Mouse (Mus musculus) midbrain, embryonic 10.5 days (tissue): ENCODE measurements around the gene Furin. TPM values are rescaled to one million over a fixed set of nuclear protein-coding genes. Genes with fewer than 3 reads are reported as not detected.

ENCODE experiments used
- DNase-seq: peaks from one replicate; pipeline ENCODE4 v3.0.0-alpha.2; 2017; ENCODE audit warnings: low spot score
- H3K27ac ChIP-seq: fragments of 300-500 bp; sonication (generic); replicated peaks from 2 replicates; pipeline ENCODE4 v1.5.1; 2016; ENCODE audit warnings: mild to moderate bottlenecking
- H3K27me3 ChIP-seq: fragments of 300-500 bp; sonication (generic); 2 replicates; pipeline ENCODE4 v1.6.1; 2016; ENCODE audit warnings: low read depth, mild to moderate bottlenecking; ENCODE audit not compliant: poor library complexity, severe bottlenecking
- H3K36me3 ChIP-seq: fragments of 300-500 bp; sonication (generic); 2 replicates; pipeline ENCODE4 v1.6.1; 2016; ENCODE audit warnings: mild to moderate bottlenecking, moderate library complexity
- H3K4me1 ChIP-seq: fragments of 300-500 bp; sonication (generic); 2 replicates; pipeline ENCODE4 v1.6.1; 2016
- H3K4me3 ChIP-seq: fragments of 300-500 bp; sonication (generic); 2 replicates; pipeline ENCODE4 v1.5.1; 2016; ENCODE audit warnings: mild to moderate bottlenecking, moderate library complexity
- H3K9me3 ChIP-seq: fragments of 300-500 bp; sonication (generic); replicated peaks from 2 replicates; pipeline ENCODE4 v1.6.1; 2016; ENCODE audit warnings: mild to moderate bottlenecking
- WGBS: fragments of 180-500 bp; shearing (Covaris S2); methylation state at CpG from one replicate; pipeline ENCODE4 v1.1.7; 2016; 5-methylcytosine and 5-hydroxymethylcytosine counted together
- polyA plus RNA-seq: library from polyadenylated mRNA; unstranded; fragments of >200 nt; fragmentation: Nextera tagmentation; extraction: Ambion mirVana; gene quantifications from 2 replicates; pipeline ENCODE4 v1.2.1, GENCODE M21; 2016

Furin gene
- polyA plus RNA-seq, 1 experiment from 2014 or later: 3.0 TPM

DNA sequence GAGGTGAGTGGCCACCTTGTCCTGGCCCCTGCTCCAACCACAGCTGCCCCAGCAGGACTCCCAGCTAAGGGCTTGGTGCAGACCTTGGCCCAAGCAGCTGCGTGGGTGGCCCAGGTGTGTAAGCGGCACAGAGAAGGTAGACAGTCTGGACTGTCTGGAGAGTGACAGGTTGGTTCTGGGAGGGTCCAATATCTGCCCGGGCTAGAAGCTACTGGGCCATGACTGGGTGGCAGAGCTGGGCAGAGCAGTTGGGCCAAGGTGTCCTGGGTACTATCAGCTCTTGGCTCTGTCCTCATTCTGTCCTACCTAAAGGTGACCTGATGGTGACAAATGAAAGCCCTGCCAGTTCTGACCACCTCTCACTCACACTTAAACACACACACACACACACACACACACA, 37.9 kb upstream of the Furin start:
- H3K27ac ChIP-seq: no peak overlapping the region
- peaks cover 10% of the 10 kb centered on the region; the same call in 1 of the 2 replicates for H3K27me3 ChIP-seq
- WGBS: 91% methylated on average over 3 of the region's 3 CpGs
- DNase-seq: no peak
- H3K9me3 ChIP-seq: no peaks in the 10 kb centered on the region
- no peak overlapping the region for H3K4me3 ChIP-seq
- H3K36me3 ChIP-seq: no peaks in the 10 kb centered on the region
- peaks cover 38% of the 10 kb centered on the region for H3K4me1 ChIP-seq

DNA sequence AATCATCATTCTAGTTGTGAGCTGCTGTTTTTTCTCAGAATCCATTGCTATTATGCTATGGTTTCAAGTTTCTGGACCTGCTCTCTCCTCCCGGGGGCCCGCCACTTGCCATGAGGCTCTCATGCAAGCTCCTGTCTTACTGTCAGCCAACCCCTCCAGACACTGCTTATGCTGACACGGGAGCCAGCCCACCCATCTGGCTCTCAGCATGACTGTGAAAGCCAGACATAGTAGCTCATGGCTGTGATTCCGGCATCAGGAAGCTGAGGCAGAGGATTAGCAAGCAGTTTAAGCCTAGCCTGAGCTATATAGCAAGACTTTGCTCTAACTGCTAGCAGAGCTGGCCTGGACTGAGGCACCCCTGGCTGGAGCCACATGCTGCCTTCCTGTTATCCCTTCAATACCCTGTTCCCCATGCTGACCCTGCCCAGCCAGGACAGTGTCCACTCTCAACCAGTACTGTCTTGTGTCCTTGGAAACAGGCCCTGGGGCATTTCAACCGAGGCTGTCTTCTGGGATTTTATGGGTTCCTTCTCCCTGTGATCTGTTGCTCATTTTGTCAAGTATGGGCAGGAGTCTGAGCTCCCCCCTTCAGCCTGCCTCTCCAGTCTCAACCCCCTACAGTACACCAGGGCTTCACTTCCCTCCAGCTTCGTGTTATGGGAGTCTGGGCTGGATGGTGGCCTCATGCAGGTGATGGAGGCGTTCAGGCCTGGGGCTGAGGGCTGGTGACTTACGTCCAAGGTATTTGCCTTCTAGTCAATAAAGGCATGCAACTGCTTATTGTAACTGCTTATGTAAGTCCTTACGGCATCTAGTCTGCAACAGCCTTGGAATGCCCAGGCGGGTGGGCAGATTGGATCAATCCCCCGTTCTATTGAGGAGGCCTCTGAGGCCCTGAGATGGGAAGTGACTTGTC, 37.0 kb upstream of the Furin start:
- no peak for DNase-seq
- H3K27ac ChIP-seq: no peak overlapping the region
- 64% methylated on average over 11 of the region's 11 CpGs for whole genome bisulfite sequencing
- no peaks in the 10 kb centered on the region for H3K9me3 ChIP-seq
- no peaks in the 10 kb centered on the region for H3K36me3 ChIP-seq
- H3K4me1 ChIP-seq: peaks cover 38% of the 10 kb centered on the region
- H3K4me3 ChIP-seq: no peak overlapping the region
- peaks cover 10% of the 10 kb centered on the region; the same call in 1 of the 2 replicates for H3K27me3 ChIP-seq

DNA sequence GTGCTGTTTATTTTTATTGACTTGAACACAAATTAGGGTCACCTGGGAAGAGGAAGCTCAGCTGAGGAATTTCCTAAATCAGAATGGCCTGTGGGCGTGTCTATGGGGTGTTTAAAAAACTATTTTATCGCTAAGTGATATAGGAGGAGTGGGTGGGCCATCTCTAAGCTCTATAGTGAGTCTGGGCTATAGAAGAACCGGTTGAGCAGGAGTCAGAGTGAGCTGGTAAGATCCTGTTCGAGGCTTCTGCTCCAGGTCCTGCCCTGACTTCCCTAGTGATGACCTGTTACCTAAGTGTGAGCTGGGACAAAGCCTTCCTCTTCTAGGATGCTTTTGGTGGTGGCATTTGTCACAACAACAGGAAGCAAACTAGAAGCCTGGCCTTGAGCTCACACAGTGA, 35.4 kb upstream of the Furin start:
- H3K9me3 ChIP-seq: no peaks in the 10 kb centered on the region
- no peak overlapping the region for H3K27ac ChIP-seq
- peaks cover 36% of the 10 kb centered on the region for H3K4me1 ChIP-seq
- no peak for DNase-seq
- WGBS: 72% methylated on average over 4 of the region's 4 CpGs
- peaks cover 10% of the 10 kb centered on the region; the same call in 1 of the 2 replicates for H3K27me3 ChIP-seq
- H3K36me3 ChIP-seq: no peaks in the 10 kb centered on the region
- no peak overlapping the region for H3K4me3 ChIP-seq

DNA sequence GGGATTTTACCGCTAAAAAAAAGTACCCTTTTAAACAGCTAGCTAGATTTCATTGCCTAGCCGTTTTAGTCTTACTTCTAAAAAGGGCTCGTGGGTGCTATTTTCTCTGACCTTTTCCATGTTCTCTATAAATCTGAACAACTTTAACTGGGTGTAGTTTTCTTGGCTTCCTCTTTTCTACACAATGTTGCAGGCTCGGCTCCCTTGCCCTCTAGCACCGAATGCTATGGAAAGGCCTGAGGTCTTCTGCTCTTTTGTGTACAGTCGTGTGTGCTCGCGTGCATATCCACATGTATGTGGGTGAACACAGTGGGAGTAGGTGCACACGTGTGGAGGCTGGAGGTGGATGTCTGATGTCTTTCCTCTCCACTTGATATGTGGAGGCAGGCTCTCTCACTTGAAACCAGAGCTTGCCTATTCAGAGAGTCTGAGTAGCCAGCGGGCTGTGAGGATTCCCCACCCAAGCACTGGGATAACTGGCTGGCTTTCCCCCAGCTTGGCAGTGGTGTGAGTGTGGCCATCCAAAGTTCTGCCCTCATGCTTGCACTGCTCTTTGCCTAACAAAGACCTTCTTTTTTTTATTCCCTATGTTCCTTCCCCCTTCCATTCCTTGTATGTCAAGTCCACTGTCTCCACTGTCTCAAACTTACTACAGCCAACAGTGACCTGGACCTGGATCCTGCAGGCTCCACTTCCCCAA, 34.7 kb upstream of the Furin start:
- H3K4me3 ChIP-seq: no peak overlapping the region
- H3K9me3 ChIP-seq: no peaks in the 10 kb centered on the region
- peaks cover 10% of the 10 kb centered on the region; the same call in 1 of the 2 replicates for H3K27me3 ChIP-seq
- no peaks in the 10 kb centered on the region for H3K36me3 ChIP-seq
- H3K4me1 ChIP-seq: peaks cover 33% of the 10 kb centered on the region
- WGBS: 83% methylated on average over 10 of the region's 10 CpGs
- H3K27ac ChIP-seq: no peak overlapping the region
- DNase-seq: no peak

DNA sequence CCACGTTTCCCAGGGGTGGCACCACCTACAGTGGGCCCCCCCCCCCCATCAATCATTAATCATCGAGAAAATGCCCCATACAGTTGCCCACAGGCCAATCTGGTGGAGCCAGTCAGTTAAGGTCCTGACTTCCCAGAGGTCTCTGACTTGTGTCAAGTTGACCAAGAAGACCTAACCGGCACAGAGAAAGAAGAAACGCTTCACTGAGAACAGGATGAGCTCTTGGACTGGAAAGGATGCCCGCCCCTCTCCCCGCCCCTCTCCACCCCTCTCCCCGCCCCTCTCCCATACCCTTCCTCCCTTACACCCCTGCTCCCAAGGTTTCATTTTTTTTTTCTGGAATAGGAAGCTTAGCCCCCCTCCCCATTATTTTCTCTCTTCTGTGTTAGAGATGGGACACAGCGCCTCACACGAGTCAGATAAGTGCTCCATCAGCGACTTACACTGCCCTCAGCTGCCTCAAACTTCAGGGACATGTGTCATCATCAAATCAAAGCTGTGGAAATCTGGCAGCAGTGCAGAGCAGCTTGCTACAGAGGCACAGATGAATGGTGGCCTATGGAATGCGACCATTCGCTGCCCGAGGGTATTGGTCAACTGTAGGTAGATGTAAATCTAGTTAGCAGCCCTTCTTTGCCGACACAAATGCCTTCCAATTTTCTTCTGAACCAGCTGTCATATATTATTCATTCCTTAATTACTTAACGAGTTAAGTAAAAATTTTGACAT, 34.0 kb upstream of the Furin start:
- no peaks in the 10 kb centered on the region for H3K9me3 ChIP-seq
- no peaks in the 10 kb centered on the region for H3K36me3 ChIP-seq
- WGBS: 38% methylated on average over 15 of the region's 15 CpGs
- no peak overlapping the region for H3K27ac ChIP-seq
- peaks cover 10% of the 10 kb centered on the region; the same call in 1 of the 2 replicates for H3K27me3 ChIP-seq
- H3K4me3 ChIP-seq: no peak overlapping the region
- peaks cover 27% of the 10 kb centered on the region for H3K4me1 ChIP-seq
- no peak for DNase-seq

DNA sequence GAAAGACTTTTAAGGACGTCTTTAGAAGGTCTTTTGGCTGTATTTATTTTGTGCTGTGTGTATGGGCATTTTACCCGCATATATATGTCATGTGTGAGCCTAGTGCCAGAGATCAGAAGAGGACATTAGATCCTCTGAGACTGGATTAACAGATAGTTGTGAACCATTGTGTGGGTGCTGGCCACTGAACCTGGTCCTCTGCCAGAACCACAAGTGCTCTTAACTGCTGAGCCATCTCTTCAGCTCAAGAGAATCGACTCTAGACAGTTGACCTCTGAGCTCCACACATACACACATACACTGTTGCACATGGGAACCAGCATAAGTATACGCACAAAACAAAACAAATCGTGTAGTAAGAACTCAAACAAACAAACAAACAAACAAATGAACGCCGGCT, 31.3 kb upstream of the Furin start:
- no peaks in the 10 kb centered on the region for H3K9me3 ChIP-seq
- no peak overlapping the region for H3K27ac ChIP-seq
- no peak overlapping the region for H3K4me3 ChIP-seq
- H3K36me3 ChIP-seq: no peaks in the 10 kb centered on the region
- H3K27me3 ChIP-seq: peaks cover 7% of the 10 kb centered on the region; the same call in 1 of the 2 replicates
- no peak for DNase-seq
- 90% methylated on average over 7 of the region's 7 CpGs for WGBS
- peaks cover 10% of the 10 kb centered on the region for H3K4me1 ChIP-seq

DNA sequence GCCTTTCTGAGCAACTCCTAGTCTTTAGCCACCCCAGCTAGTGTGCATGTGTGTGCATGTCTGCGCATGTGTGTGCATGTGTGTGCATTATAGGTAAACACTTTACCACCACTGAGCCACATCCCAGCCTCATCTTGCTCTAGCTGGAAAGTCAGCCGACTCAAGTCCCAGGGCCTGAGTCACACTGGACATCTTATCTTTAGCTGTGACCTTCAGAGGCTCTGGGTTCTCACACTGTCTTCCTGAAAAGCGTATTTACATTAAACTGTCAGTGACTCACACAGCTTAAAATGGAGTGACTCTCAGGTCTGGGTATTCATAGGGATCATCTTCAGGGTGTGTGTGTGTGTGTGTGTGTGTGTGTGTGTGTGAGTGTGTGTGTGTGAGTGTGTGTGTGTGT, 30.4 kb upstream of the Furin start:
- Histone ChIP-seq H3K36me3 (no peaks in the 10 kb centered on the region), H3K27ac (no peak overlapping the region), H3K4me3 (no peak overlapping the region), H3K9me3 (no peaks in the 10 kb centered on the region), H3K4me1 (peaks cover 10% of the 10 kb centered on the region), H3K27me3 (peaks cover 7% of the 10 kb centered on the region; the same call in 1 of the 2 replicates)
- no peak for DNase-seq
- 90% methylated on average over 3 of the region's 3 CpGs for WGBS

DNA sequence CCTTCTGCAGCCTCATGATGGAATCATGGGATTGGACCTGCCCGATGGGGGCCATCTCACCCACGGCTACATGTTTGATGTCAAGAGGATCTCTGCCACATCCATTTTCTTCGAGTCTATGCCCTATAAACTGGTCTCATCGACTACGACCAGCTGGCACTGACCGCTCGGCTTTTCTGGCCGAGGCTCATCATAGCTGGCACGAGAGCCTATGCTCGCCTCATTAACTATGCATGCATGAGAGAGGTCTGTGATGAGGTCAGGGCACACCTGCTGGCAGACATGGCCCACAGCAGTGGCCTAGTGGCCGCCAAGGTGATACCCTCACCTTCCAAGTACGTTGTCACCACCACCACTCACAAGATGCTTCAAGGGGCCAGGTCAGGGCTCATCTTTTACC, 24.4 kb upstream of the Furin start:
- Histone ChIP-seq H3K9me3 (no peaks in the 10 kb centered on the region), H3K4me1 (no peaks in the 10 kb centered on the region), H3K36me3 (no peaks in the 10 kb centered on the region), H3K27ac (no peak overlapping the region), H3K27me3 (no peaks in the 10 kb centered on the region), H3K4me3 (no peak overlapping the region)
- no peak for DNase-seq
- WGBS: 95% methylated on average over 12 of the region's 12 CpGs

DNA sequence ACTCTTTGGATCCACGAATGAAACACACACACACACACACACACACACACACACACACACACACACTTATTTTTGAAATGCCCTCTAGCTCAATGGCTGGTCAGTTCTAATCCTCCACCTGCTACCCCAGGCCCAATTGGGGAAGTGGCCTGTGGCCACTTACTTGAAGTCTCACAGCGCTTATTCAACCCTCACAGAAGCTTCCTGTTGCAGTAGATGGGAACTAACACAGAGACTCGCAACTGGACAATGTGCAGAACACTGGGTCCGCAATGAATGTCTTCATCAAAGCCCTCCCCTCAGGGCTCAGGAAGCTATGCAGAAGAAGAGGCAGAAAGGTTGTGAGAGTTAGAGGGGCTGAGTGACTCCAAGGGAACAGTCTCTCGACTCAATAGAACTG, 22.5 kb upstream of the Furin start:
- Histone ChIP-seq H3K27ac (no peak overlapping the region), H3K36me3 (no peaks in the 10 kb centered on the region), H3K9me3 (no peaks in the 10 kb centered on the region), H3K4me3 (no peak overlapping the region), H3K4me1 (peaks cover 6% of the 10 kb centered on the region), H3K27me3 (no peaks in the 10 kb centered on the region)
- DNase-seq: no peak
- WGBS: 84% methylated on average over 5 of the region's 5 CpGs

DNA sequence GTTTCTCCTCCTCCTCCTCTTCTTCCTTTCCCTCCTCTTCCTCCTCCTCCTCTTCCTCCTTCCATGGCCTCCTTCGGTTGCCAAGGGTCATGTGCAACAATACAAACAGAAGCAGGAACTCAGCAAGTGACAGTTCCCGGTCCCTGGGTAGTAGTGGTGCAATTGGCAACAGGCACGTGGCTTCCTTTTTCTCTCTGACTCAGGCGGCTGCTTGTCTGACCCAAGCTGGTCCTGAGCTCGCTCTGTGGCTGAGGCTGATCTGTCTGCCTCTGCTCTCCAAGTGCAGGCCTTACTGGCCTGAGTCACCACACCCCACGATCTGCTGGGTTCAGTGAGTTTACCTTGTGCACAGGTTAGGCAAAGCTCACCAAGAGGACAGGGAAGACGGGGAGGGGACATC, 21.1 kb upstream of the Furin start:
- Histone ChIP-seq H3K4me3 (no peak overlapping the region), H3K36me3 (no peaks in the 10 kb centered on the region), H3K27ac (no peak overlapping the region), H3K9me3 (no peaks in the 10 kb centered on the region), H3K27me3 (no peaks in the 10 kb centered on the region), H3K4me1 (peaks cover 7% of the 10 kb centered on the region)
- no peak for DNase-seq
- WGBS: 77% methylated on average over 7 of the region's 7 CpGs

DNA sequence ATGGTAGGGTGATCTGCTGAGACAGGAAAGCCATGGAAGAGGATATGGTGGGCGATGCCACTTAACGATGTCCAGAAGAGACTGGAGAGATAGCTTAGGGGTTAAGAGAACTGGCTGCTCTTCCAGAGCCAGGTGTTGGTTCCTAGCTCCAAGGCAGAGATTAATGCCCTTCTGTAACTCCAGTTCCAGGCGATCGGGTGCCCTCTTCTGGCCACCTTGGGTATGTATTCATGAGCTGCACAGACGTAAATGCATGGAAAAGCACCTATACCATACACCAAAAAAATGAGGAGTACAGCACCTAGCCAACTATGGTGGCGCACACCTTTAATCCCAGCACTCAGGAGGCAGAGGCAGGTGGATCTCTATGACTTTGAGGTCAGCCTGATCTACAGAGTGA, 19.5 kb upstream of the Furin start:
- Histone ChIP-seq H3K27ac (no peak overlapping the region), H3K36me3 (no peaks in the 10 kb centered on the region), H3K9me3 (no peaks in the 10 kb centered on the region), H3K4me3 (no peak overlapping the region), H3K4me1 (peaks cover 7% of the 10 kb centered on the region), H3K27me3 (no peaks in the 10 kb centered on the region)
- 81% methylated on average over 6 of the region's 6 CpGs for WGBS
- no peak for DNase-seq

DNA sequence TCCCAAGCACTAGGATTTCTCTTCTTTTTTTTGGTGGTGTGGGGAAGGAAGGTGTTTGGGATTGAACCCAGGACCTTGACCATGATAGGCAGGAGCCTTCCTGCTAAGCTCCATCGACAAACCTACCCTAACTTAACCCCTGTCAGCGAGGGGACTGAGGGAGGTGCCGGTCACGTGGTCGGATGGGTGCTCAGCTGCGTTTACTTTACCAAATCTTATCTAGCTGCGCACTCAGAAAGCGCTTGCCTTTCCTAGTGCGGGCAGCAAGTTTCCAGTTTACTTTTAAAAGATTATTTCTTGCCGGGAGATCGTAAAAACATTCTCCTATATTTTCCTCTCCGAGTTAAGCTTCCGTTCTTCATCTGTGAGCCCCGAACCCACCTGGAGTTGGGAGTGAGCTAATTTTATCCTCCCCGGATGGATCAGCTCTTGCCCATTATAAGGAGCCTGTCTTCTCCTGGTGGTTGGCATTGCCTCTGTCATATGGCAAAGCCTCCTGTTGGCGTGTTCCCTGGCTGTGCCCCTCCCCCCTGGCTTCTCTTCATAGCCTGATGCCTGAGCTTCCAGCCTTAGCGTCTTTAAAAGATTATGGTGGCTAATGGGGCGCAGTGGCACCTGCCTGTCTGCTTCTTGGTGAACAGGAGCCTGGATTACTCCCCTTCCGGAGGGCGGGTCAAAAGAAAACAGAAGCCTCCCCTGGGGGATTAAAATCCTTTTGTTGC, 17.7 kb upstream of the Furin start:
- Histone ChIP-seq H3K27me3 (no peaks in the 10 kb centered on the region), H3K9me3 (no peaks in the 10 kb centered on the region), H3K4me3 (peak overlapping the region; percentile 14; the same call in 1 of the 2 replicates), H3K27ac (no peak overlapping the region), H3K4me1 (peaks cover 7% of the 10 kb centered on the region), H3K36me3 (no peaks in the 10 kb centered on the region)
- 26% methylated on average over 20 of the region's 20 CpGs for WGBS
- no peak for DNase-seq
